Mouse (Mus musculus): Measurements from ENCODE around the gene Tipin. TPM values are rescaled to one million over a fixed set of nuclear protein-coding genes. Genes with fewer than 3 reads are reported as not detected.
"Not testable (repeated sequence)": the region's sequence is repeated elsewhere in the genome, so short reads cannot be mapped to it uniquely, and the experiment has no call there.

The Tipin gene
- total RNA-seq, 1 experiment from 2014 or later, result 24.7 TPM

DNA sequence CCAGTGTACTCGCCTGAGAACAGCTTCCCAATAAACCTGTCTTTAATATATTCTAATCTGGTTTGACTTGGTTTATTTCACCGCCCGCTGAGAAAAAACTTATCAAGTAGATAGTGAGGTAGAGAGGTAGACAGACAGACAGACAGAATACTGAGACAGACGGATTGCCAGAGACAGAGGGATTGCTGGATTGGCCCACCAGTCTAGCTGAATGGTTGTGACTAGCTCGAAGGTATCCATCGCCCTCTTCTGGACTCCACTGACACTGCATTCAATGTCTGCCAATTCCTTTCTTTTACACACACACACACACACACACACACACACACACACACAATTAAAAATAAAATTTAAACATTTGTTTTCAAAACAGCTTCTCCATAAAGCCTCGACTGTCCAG is 8.8 kb upstream of the Tipin start:
- DNase-seq, result peak; percentile 23

DNA sequence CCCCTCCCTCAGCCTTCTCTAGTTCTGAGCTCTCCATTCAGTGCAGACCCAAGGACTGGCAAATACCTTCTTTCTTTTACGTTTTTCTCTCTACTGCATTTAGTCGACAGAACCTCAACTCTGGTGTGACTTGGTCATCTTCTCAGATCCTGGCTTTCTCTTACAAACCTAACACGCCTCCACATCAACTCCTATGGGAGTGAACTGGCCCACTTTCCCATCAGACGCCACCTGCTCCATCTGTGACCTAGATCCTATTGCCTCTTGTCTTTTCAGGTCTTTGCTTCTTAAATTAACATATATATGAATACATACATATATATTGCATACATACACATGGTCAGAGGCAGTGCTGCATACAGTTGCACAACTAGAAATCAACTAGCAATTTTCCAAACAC is 7.6 kb upstream of the Tipin start:
- no peak for DNase-seq

DNA sequence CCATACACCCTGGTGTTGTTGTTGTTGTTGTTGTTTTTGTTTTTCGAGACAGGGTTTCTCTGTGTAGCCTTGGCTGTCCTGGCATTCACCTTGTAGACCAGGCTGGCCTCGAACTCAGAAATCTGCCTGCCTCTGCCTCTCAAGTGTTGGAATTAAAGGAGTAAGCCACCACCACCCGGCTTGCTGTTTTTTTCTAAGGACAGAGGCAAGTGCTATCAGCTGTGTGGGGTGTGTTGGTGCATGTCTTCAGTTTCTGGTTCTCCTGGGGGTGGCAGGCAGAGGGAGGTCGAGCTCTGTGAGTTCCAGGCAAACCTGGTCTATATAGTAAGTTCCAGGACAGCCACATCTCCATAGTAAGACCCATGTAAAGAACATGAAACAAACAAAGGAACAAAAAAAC is 7.1 kb upstream of the Tipin start:
- DNase-seq, result no peak

DNA sequence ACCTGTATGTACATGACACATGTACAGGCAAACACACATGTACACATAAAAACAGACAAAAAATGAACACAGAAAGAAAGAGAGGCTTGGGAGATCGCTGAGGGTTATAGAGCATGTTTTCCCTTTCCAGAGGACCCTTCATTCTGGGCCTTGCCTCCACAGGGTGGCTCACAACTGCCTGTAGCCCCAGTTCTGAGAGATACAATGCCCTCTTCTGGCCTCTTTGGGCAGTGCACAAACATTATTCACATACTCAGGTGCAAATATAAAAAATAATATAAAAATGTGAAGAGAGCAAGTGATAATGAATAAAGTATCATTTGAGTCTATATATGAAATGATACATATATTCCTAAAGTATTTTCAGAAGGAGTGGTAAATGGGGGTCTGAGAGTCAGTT is 6.5 kb upstream of the Tipin start:
- DNase-seq, result no peak

DNA sequence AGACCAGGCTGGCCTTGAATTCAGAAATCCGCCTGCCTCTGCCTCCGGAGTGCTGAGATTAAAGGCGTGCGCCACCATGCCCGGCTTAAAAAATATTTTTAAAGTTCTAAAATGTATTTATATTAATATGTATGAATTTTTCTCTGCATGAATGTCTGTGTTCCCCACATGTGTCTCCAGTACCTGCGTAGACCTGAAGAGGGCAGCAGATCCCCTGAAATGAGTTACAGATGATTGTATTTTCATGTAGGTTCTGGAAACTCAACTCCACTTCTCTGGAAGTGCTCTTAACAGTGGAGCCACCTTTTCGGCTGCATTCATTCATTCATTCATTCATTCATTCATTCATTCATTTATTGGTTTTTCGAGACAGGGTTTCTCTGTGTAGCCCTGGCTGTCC is 3.7 kb upstream of the Tipin start:
- DNase-seq, result peak; percentile 68

DNA sequence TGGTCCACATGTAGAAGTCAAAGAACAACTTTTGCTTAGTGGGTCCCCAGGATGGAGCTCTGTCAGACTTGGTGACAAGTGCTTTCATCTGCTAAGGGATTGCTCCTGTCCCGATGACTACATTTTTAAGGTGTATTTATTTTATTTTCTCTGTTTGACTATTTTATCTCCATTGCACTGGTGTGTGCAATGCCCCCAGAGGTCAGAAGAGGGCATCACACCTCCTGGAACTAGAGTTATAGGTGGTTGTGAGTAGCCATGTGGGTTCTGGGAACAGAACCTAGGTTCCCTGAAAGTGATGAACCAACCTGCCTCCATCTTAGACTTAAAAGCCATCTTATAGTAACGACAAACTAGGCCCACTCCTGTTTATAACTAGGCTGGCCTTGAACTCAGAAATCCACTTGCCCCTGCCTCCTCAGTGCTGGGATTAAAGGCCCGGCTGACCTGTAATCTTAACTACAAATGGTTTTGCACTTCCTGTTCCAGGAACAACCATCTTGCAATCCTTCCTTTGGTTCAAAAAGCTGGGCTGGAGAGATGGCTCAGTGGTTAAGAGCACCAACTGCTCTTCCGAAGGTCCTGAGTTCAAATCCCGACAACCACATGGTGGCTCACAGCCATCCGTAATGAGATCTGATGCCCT is 2.6 kb upstream of the Tipin start:
- DNase-seq, result no peak

DNA sequence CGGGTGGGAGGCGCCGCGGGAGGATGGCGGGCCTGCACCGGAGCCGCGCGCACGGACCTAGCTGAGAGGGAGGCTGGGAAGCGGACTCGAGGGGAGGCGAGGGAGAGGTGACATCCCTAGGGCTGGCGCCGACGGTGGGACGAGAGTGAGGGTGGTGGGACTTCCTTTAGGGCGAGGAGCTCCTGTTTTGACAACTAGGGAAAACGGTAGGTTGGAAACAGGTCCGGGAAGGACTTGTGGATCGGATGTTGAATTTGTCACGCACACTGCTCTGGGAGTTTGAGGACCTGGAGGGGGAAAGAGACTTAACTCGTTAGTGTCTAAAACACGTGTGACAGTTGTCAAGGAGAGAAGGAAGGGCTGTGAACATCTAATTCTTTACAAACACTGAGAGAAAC is 399 bp downstream of the Tipin start:
- DNase-seq, result no peak

DNA sequence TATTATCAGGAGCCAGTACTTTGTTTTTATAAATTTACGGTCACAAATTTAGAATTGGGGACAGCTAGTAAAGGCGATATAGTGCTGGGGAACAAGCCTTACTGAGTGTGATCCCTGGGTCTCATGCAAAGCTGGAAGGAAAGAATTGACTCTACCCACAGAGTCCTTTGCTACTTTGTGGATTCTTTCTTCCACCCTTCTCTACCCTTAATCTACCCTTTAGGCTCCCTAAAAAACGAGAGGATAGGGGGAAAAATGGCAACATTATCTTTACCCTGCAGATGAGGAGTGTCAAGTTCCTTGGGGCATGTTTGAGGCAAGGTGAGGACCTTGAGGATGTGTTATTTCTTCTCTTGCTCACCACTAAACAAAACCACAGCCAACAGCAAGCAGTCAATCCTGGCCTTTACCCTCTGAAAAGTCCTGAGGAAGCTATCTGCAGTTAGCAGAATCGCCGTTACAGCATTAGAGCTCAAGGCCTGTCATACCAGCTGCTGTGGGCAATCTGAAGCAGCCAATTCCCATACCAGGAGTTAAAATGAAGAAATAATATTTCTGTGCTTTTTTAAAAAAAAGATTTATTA is 1.1 kb downstream of the Tipin start:
- DNase-seq, result no peak

DNA sequence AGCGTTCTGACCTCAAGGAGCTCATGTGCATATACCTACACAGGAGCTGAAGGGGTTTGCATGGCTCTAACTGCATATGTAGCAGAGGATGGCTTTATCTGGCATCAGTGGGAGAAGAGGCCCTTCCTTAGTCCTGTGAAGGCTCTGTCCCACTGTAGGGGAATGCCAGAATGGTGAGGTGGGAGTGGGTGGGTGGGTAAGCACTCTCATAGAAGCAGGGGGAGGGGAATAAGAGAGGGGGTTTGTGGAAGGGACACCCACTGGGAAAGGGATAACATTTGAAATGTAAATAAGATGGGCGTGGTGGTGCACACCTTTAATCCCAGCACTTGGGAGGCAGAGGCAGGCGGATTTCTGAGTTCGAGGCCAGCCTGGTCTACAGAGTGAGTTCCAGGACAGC is 21.7 kb downstream of the Tipin start:
- not testable (repeated sequence) for DNase-seq

DNA sequence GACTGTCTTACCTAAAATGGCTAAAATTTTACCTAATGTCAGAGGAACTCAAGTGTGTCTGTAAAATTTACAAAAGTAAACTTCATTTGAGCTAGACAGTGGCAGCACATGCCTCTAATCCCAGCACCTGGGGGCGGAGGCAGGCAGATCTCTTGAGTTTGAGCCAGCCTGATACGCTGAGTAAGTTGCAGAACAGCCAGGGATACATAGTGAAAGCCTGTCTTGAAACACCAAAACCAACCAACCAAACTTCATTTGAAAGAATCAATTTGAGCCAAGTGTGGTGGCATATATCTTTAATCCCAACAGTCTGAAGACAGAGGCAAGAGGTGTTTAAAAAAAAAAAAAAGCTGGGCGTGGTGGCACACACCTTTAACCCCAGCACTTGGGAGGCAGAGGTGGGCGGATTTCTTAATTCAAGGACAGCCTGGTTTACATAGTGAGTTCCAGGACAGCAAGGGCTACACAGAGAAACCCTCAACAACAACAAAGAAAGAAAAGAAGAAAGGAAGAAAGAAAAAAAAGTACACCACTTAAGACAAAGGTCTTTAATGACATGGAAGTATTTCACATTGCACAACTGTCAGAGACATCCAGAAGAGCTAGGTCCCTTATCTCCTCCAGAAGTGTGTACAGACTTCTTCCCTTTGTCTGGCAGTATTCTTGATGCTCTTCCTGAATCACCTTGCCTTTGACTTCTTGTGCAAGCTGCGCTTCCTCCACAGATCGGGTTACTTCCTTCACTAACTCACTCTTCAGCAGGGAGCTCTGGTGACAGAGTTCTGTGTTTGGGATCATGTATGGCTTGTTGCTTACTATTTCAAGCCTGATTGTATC is 25.3 kb downstream of the Tipin start:
- DNase-seq, result no peak

DNA sequence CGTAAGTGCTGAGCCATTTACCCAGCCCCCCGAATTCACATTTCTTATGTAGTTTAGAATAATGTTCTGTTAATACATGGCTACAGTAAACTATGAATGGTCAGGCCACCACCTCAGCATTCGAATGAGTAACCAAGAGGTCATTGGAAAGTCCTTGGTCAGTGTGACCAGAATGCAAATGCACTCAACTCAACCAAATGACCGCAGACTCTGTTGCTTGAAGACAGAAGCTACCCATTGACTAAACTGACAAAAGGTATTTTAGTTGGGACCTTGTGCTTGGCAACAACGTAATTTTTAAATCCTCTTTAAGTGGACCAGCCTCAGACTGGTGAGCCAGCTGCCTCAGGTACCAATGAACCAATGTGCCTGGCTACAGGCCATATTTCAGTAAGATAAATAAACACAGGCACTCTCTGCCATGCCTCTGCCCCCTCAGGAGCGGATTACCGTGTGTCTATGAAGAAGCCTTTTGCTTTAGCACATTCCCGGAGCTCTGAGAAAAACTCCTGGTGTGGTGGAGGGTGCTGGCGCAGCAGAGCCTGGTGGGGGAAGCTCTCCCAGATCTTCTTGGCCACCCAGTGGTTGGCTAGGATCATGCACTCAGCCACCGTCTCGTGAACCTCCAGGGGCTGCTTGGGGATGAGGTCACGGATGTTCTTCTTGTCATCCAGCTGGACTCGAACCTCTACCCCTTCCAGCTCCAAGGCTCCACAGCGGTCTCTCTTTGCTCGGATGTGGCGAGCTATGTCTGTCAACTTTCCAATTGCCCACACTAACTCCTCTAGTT is 29.8 kb downstream of the Tipin start:
- no peak for DNase-seq

DNA sequence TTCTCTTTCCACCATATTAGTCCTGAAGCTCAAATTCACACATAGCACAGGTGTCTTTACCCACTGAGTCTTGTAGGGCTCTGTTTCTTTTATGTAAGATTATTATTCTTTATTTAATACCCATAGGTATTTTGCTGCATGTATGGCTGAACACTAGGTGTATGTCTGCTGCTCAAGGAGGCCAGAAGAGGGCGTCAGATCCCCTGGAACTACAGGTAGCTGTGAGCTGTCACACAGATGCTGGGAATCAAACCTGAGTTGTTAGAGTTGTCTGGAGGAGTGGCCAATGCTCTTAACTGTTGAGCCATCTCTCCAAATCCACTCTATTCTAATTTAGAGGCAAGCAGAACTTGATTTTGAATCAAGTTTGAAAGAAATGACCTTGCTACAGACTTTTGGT is 30.7 kb downstream of the Tipin start:
- DNase-seq, result no peak

DNA sequence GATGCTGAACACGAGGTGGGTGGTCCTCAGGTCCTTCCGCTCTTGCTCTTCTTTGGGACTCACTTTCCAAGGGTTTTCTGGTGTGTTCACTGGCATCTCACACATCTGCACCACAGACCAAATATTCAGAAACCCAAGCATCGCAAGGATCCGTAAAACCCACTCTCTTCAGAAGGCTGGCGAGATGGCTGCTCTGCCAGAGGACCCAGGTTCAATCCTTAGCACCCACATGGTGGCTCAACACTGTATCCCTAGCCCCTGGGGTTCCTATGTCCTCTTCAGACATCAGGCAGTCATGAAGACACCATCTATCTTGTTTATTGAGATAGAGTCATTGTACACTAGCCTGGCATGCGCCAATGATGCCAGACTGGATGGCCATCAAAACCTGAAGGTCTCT is 33.3 kb downstream of the Tipin start:
- no peak for DNase-seq

DNA sequence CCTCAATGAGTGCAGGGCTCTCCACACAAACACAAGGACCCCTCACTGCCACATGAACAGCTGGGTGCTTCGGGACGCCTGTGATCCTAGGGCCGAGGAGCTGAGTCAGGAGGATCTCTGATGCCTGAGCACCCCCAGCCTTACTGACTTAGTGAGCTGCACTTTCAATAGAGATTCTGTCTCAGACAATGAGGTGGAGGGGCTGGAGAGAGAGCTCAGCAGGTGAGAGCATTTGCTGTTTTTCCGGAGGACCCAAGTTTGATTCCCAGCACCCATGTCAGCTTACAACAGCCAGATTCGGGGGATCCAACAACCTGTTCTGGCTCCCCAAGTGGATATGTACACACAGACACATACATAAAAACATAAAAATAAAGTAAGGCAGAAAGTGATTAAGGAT is 35.6 kb downstream of the Tipin start:
- DNase-seq, result no peak

DNA sequence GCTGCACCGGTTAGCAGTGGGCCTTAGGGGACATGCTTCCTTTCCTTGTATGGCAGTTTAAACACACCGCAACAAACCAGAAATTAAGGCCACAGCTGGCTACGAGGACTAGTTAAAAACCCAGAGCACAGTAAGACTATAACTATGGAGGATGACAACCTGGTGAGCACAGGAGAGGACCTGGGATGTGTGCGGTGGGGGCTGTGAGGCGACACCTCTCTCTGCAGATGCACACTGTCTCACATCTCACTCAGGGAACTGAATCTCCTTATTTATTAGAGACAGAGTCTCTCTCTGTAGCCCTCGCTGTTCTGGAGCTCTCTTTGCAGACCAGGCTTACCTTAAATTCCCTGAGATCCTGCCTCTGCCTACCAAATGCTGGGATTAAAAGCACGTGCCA is 42.6 kb downstream of the Tipin start:
- no peak for DNase-seq

DNA sequence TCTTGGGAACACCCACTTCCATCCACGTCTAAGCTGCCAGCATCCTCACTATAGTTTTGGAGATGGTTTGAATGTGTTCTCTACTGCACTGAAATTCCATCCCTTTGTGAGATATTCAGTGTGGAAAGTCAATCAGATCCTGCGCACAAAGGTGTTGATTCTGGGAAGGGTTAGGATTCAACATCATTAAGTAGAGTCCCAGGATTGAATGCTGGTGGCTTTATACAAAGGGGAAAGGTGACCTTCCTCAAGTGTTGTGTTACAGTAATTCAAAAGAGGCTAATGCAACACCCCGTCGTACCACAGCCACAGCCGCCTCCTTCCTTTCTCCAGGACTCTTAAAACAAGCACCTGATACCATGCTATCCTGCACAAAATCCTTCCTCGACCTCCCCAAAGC is 54.4 kb downstream of the Tipin start:
- DNase-seq, result no peak

DNA sequence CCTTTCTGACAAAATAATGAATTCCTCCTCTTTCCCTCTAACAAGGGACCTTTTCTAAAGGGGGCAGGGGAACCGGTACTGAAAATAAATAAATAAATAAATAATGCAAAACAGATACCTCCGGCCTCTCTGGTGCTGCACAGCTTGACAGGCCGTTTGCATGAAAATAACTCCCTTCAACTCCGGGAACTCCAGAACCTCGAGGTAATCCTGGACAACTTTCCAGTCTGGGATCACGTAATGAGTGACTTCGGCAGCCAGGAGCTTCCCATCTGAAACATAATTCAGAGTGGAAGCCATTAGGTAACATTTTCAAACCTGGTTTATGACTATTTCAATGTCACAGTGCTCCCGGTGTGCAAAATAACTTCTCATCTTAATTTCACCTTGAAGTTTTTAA is 58.0 kb downstream of the Tipin start:
- no peak for DNase-seq

DNA sequence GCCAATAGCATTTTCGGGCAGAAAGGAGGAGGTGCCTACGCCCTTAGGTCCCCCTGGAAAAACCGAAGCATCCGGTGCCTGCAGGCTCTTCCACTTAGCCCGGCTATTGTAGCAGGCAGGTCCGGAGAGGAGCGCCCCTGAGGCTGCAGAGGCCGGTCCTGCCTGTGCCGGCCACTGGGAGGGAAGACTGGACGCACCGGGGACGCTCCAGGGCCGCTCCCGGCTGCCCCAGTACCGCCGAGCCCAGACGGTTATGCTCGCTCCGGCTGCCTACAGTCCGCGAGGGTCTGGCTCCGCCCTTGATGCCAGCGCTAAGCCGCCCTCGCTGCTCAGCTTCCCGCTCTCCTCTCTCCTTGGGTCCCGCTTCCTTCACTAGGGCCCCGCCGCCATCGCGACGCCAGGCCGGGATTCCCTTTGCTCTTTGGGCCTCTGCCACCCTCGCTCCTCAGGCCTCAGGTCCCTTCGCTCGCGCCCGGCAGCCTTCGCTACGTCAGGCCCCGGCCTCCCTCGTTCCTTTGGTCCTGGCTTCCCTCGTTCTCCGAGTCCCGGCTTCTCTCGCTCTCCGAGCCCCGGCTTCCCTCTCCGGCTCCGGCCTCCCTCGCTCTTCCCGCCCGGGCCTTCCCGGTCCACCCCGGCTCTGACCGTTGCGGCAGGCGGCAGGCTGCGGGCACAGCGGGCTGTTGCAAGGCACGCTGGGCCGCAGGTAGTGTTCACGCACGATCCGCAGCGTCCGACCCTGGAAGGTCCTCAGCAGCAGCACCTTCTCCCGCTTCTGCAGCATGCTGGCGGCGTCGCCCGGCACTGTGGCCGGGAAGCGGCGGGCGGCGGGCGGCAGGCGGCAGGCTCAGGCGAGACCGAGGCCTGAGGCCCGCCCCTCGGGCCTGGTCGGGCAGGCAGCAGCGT is 59.2 kb downstream of the Tipin start:
- peak; percentile 72 for DNase-seq

DNA sequence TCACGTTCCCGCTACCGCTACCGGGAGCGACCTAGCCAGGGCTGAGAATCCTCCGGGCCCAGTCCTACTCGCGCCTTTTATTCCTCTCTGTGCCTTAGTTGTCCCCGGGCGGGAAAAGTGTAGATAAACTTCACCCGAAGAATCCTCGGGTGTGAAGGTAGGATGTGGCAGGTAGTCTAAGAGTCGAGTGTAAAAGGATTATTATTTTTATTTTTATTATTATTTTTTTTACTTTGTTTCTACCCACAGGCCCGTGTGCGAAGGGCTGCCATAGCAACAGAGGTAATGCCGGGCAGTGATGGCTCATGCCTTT is 59.8 kb downstream of the Tipin start, which contains the start of gene Dis3l:
Dis3l (minus strand) TSS at position 35 of the 313 bp plus-strand sequence.
- DNase-seq, result no peak

DNA sequence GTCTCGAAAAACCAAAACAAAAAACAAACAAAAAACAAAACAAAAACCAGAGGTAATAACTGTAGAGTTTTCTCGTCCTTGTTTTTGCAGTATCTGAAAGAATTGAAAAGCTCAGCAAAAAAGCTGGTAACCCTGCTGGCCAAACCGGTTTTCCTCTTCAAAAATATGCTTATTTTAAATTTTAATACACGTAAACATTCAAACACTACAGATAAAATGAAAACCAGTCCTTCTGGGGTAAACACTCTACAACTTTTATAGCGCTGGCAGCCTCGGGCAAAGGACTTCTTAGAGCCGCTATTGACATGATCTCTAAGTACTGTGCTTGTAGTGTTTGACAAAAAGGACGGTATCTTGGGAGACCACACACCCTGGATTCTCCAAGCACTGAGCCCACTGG is 60.3 kb downstream of the Tipin start:
- no peak for DNase-seq

DNA sequence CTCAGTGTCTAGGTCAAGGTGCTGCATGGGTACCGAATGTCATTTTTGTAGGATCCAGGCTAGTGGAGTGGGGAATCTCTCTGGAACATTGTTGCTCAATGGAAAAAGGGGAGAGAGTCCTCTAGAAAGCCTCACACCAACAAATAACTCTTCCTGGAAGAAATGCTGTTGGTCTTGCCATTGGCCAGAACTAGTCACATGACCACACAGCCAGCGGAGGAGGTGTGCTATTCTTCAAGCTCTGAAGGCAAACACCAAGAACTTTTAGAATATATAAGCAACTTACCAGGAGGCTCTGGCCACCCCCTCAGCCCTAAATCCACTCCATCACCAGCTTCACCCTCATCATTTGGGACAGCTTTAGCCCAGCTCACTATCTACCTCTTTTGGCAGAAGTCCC is 62.3 kb downstream of the Tipin start:
- DNase-seq, result no peak

DNA sequence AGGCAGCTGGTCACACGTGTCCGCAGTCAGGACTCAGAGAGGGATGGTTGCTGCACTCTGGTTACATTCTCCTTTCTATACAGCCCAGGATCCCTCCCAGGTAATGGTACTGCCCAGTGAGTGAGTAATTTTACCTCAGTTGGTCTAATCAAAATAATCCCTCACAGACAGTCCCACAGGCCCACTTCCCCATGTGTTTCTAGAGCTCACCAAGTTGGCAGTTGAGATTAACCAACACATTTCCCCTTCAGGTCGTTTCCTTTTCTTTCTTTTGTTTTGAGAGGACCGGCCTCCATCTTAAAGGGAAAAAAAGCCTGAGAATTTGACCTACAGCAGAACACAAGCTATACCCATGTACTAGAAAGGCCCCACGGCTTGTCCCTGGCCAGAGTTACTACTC is 64.5 kb downstream of the Tipin start:
- no peak for DNase-seq

Data from adrenal gland, postnatal 25 days (tissue).